Mouse (Mus musculus) G1E (cell line): ENCODE measurements around the gene Cyfip2. TPM values are rescaled to one million over a fixed set of nuclear protein-coding genes. Genes with fewer than 3 reads are reported as not detected.

ENCODE experiments used
- ATAC-seq: 2 replicates; pipeline ENCODE4 v1.8.0; 2016; ENCODE audit warnings: mild to moderate bottlenecking; ENCODE audit not compliant: insufficient number of reproducible peaks, poor library complexity, low FRiP score, severe bottlenecking; ENCODE audit errors: extremely low read depth
- DNase-seq: peaks from one replicate; pipeline ENCODE4 v3.0.0; 2012; ENCODE audit warnings: low spot score
- H3K27me3 ChIP-seq: 2 replicates; pipeline ENCODE4 v1.6.1; 2012; ENCODE audit warnings: mild to moderate bottlenecking, low read length, inconsistent platforms; ENCODE audit not compliant: insufficient read depth
- H3K36me3 ChIP-seq: replicated peaks from 2 replicates; pipeline ENCODE3; 2012; ENCODE audit warnings: mild to moderate bottlenecking, inconsistent platforms
- H3K4me1 ChIP-seq: 2 replicates; pipeline ENCODE4 v1.6.1; 2012; ENCODE audit warnings: low read depth, low read length, inconsistent platforms, mixed read lengths; ENCODE audit not compliant: insufficient read depth
- H3K4me3 ChIP-seq: 2 replicates; pipeline ENCODE4 v1.5.1; 2012; ENCODE audit warnings: low read depth, mild to moderate bottlenecking, inconsistent platforms, low read length, moderate library complexity, mixed read lengths
- H3K9me3 ChIP-seq: replicated peaks from 2 replicates; pipeline ENCODE4 v1.6.1; 2012; ENCODE audit warnings: inconsistent platforms
- CTCF ChIP-seq: IDR thresholded peaks from 2 replicates; pipeline ENCODE4 v1.5.1; 2012; ENCODE audit warnings: low read depth, low read length, inconsistent platforms, mixed read lengths
- GATA1 ChIP-seq: IDR thresholded peaks from 2 replicates; pipeline ENCODE4 v1.6.1; 2012; ENCODE audit warnings: borderline replicate concordance, low read length, inconsistent platforms, mixed read lengths
- GATA2 ChIP-seq: IDR thresholded peaks from 2 replicates; pipeline ENCODE4 v1.6.1; 2012; ENCODE audit warnings: low read depth, low read length, inconsistent platforms, borderline replicate concordance
- POLR2AphosphoS5 ChIP-seq: IDR thresholded peaks from 2 replicates; pipeline ENCODE4 v1.6.1; 2012; ENCODE audit warnings: low read depth, low read length, inconsistent platforms; ENCODE audit not compliant: insufficient replicate concordance
- TAL1 ChIP-seq: conservative IDR thresholded peaks from 2 replicates; pipeline ENCODE4 v1.6.1; 2012; ENCODE audit warnings: low read depth, low read length, inconsistent platforms, mixed read lengths
- polyA plus RNA-seq: library from polyadenylated mRNA; stranded (reverse); fragments of >175 nt; gene quantifications from 2 replicates; pipeline ENCODE4 v1.2.3, GENCODE M21; 2012
- total RNA-seq, 2 experiments: library from RNA; stranded (forward) in 1 of 2; stranded (reverse) in 1 of 2; fragments of 200-1000 nt in 1 of 2; fragments of >200 nt in 1 of 2; fragmentation: Nextera tagmentation in 1 of 2; gene quantifications; 2 replicates each; pipeline ENCODE4 v1.2.3; 2014 to 2017

Gene Cyfip2
- total and polyA plus RNA-seq, 3 experiments, result 1.3 to 2.9 (median 2.4) TPM

DNA sequence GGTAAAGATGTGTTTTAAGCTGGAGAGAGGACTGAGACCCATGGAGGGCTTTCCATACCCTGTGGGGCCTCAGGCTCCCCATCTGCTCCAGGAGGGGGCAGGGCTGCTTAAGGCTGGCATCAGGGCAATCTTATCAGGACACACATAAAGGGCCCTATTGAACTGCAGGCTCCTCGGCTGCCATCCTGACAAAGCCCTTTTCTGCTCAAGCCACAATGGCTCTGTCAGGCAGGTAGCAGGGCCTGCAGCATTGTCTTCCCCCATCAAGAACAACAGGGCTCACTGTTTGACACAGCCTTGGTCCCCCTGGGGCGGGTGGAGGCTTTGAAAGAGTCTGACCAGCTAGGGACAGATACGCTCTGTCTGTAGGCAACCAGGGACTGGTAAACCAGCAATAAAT is 142.8 kb downstream of the Cyfip2 start:
- H3K36me3 ChIP-seq, result no peaks in the 10 kb centered on the region
- no peak for DNase-seq
- no peak overlapping the region for H3K4me3 ChIP-seq
- ATAC-seq, result no peak
- no peak for TF ChIP-seq CTCF
- TF ChIP-seq POLR2AphosphoS5, result no peak
- TF ChIP-seq TAL1, result no peak
- no peak for TF ChIP-seq GATA2
- no peaks in the 10 kb centered on the region for H3K9me3 ChIP-seq
- H3K4me1 ChIP-seq, result no peaks in the 10 kb centered on the region
- H3K27me3 ChIP-seq, result no peaks in the 10 kb centered on the region

- no peaks in the 10 kb centered on the region for H3K27me3 ChIP-seq
- no peak overlapping the region for H3K4me3 ChIP-seq
Measured at GRCm38 (mm10) chr11:46168506-46168905, 144.2 kb downstream of the Cyfip2 start.

GRCm38 (mm10) chr11:46165866-46166585 is 146.6 kb downstream of the Cyfip2 start, which contains the start of gene Nipal4:
TSS of gene Nipal4 (minus strand) at chr11:46166508.
- no peak for ATAC-seq
- no peak for TF ChIP-seq TAL1
- TF ChIP-seq POLR2AphosphoS5, result no peak
- TF ChIP-seq GATA2, result no peak
- TF ChIP-seq CTCF, result no peak
- TF ChIP-seq GATA1, result no peak
- Histone ChIP-seq H3K9me3 (no peaks in the 10 kb centered on the region), H3K4me3 (no peak within 1 kb of the TSS), H3K27me3 (peaks cover 2% of the 10 kb centered on the region; the same call in 1 of the 2 replicates), H3K4me1 (no peaks in the 10 kb centered on the region), H3K36me3 (no peaks in the 10 kb centered on the region)
- DNase-seq, result no peak

More at GRCm38 (mm10) chr11:46168506-46168905, 144.2 kb downstream of the Cyfip2 start:
- TF ChIP-seq POLR2AphosphoS5, result no peak
- no peak for TF ChIP-seq GATA2
- ATAC-seq (no peak), DNase-seq (no peak)
- H3K36me3 ChIP-seq, result no peaks in the 10 kb centered on the region
- H3K9me3 ChIP-seq, result no peaks in the 10 kb centered on the region
- H3K4me1 ChIP-seq, result no peaks in the 10 kb centered on the region

- ATAC-seq, result no peak
Measured at GRCm38 (mm10) chr11:46157462-46157861, 155.2 kb downstream of the Cyfip2 start.

DNA sequence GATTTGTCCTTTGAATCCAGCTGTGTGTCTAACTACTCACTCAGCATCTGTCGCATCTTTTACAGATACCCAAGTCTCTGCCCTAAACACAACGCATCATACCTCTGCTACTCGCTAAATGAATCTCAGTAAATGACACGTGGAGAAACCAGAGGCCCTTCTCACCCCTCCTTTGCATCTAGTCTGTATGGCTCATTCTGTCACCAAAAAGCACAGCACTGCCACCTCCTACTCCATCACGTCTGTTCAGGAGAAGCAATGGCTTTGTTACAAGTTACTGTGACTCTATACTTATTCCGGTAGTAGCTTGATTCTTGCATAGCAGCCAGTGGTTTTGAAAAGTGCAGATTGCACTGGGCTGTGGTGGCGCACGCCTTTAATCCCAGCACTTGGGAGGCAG is 155.7 kb downstream of the Cyfip2 start:
- Histone ChIP-seq H3K4me1 (no peaks in the 10 kb centered on the region), H3K36me3 (no peaks in the 10 kb centered on the region), H3K27me3 (no peaks in the 10 kb centered on the region; the same call in 1 of the 2 replicates), H3K4me3 (no peak overlapping the region), H3K9me3 (no peaks in the 10 kb centered on the region)
- TF ChIP-seq POLR2AphosphoS5, result no peak
- no peak for TF ChIP-seq CTCF
- TF ChIP-seq GATA1, result no peak
- TF ChIP-seq GATA2, result no peak
- TF ChIP-seq TAL1, result no peak
- DNase-seq (no peak), ATAC-seq (no peak)

More at GRCm38 (mm10) chr11:46157462-46157861, 155.2 kb downstream of the Cyfip2 start:
- H3K9me3 ChIP-seq, result no peaks in the 10 kb centered on the region
- H3K36me3 ChIP-seq, result no peaks in the 10 kb centered on the region
- H3K4me3 ChIP-seq, result no peak overlapping the region
- no peaks in the 10 kb centered on the region; the same call in 1 of the 2 replicates for H3K27me3 ChIP-seq
- no peaks in the 10 kb centered on the region for H3K4me1 ChIP-seq
- no peak for DNase-seq
- TF ChIP-seq CTCF, result no peak
- TF ChIP-seq TAL1, result no peak
- TF ChIP-seq GATA1, result no peak
- no peak for TF ChIP-seq POLR2AphosphoS5
- TF ChIP-seq GATA2, result no peak

GRCm38 (mm10) chr11:46146619-46147018 is 166.0 kb downstream of the Cyfip2 start:
- Histone ChIP-seq H3K36me3 (no peaks in the 10 kb centered on the region), H3K27me3 (no peaks in the 10 kb centered on the region), H3K4me3 (no peak overlapping the region), H3K9me3 (no peaks in the 10 kb centered on the region), H3K4me1 (no peaks in the 10 kb centered on the region)
- ATAC-seq, result no peak
- TF ChIP-seq TAL1, result no peak
- TF ChIP-seq GATA2, result no peak
- TF ChIP-seq POLR2AphosphoS5, result no peak
- no peak for TF ChIP-seq GATA1
- no peak for TF ChIP-seq CTCF
- DNase-seq, result no peak
